Mouse (Mus musculus) liver, postnatal 0 days (tissue): ENCODE data around the gene 2610507B11Rik. TPM values are rescaled to one million over a fixed set of nuclear protein-coding genes. Genes with fewer than 3 reads are reported as not detected.

Experiments used
- ATAC-seq: fragments of 200-750 bp; cut with Nextera tagmentation; 2 replicates; pipeline ENCODE4 v1.8.0; 2017; ENCODE audit warnings: mild to moderate bottlenecking, moderate library complexity
- DNase-seq: peaks from one replicate; pipeline ENCODE4 v3.0.0-alpha.2; 2016
- H3K27ac ChIP-seq: fragments of 300-500 bp; sonication (generic); 2 replicates; pipeline ENCODE4 v1.5.1; 2014; ENCODE audit warnings: antibody characterized with exemption, moderate library complexity, mild to moderate bottlenecking, low read depth
- H3K27me3 ChIP-seq: fragments of 300-500 bp; sonication (generic); 2 replicates; pipeline ENCODE4 v1.6.1; 2014; ENCODE audit warnings: low read length, control low read depth, mixed read lengths; ENCODE audit not compliant: insufficient read depth
- H3K36me3 ChIP-seq: fragments of 300-500 bp; sonication (generic); replicated peaks from 2 replicates; pipeline ENCODE4 v1.6.1; 2014; ENCODE audit warnings: mild to moderate bottlenecking, control low read depth, low read length, moderate library complexity, mixed read lengths; ENCODE audit not compliant: insufficient read depth
- H3K4me1 ChIP-seq: fragments of 300-500 bp; sonication (generic); 2 replicates; pipeline ENCODE4 v1.6.1; 2014; ENCODE audit warnings: antibody characterized with exemption, mild to moderate bottlenecking, control low read depth; ENCODE audit not compliant: insufficient read depth
- H3K4me2 ChIP-seq: fragments of 300-500 bp; sonication (generic); 2 replicates; pipeline ENCODE4 v1.6.1; 2014; ENCODE audit warnings: low read depth, mild to moderate bottlenecking, low read length, moderate library complexity, mixed read lengths
- H3K4me3 ChIP-seq: fragments of 300-500 bp; sonication (generic); 2 replicates; pipeline ENCODE4 v1.5.1; 2014; ENCODE audit warnings: low read depth, low read length
- H3K9ac ChIP-seq: fragments of 300-500 bp; sonication (generic); replicated peaks from 2 replicates; pipeline ENCODE4 v1.6.1; 2014; ENCODE audit warnings: mild to moderate bottlenecking, moderate library complexity
- H3K9me3 ChIP-seq: fragments of 300-500 bp; sonication (generic); 2 replicates; pipeline ENCODE4 v1.6.1; 2016; ENCODE audit warnings: mild to moderate bottlenecking, control low read depth, low read length, mixed read lengths
- CTCF ChIP-seq: sonication (generic); IDR thresholded peaks from 2 replicates; pipeline ENCODE4 v1.5.1; 2016; ENCODE audit warnings: antibody characterized with exemption, low read depth
- EP300 ChIP-seq: IDR thresholded peaks from 2 replicates; pipeline ENCODE4 v1.6.1; 2016; ENCODE audit warnings: antibody characterized with exemption, low read depth, mild to moderate bottlenecking
- WGBS: fragments of 180-500 bp; shearing (Covaris S2); extraction: QIAGEN DNeasy Blood & Tissue Kit; methylation state at CpG from one replicate; pipeline ENCODE4 v1.1.7; 2014; ENCODE audit not compliant: insufficient replicate concordance; 5-methylcytosine and 5-hydroxymethylcytosine counted together
- polyA plus RNA-seq: library from polyadenylated mRNA; unstranded; fragments of >200 nt; fragmentation: Nextera tagmentation; extraction: Ambion mirVana; gene quantifications from 2 replicates; pipeline ENCODE4 v1.2.1, GENCODE M21; 2015

The 2610507B11Rik gene
- polyA plus RNA-seq, 1 experiment from 2014 or later = 32.7 TPM

- Histone ChIP-seq H3K9ac (peak within 1 kb of the TSS; percentile 88), H3K4me2 (peak within 1 kb of the TSS; percentile 96), H3K4me1 (peaks cover 10% of the 10 kb centered on the region), H3K27me3 (no peaks in the 10 kb centered on the region), H3K27ac (peak within 1 kb of the TSS; percentile 85), H3K36me3 (peaks cover 3% of the 10 kb centered on the region; the same call in 1 of the 2 replicates), H3K9me3 (no peaks in the 10 kb centered on the region), H3K4me3 (peak within 1 kb of the TSS; percentile 87)
- ATAC-seq (peak; percentile 98), DNase-seq (peak; percentile 98)
- TF ChIP-seq EP300 (no peak), CTCF (peak; percentile 25)
- WGBS = 9% methylated on average over 37 of the region's 37 CpGs
These were observed 66.3 kb downstream of the 2610507B11Rik start, which contains the start of gene Pigs for GRCm38 (mm10) chr11:78327634-78328511. Gene Pigs, plus strand, starts transcription at chr11:78328415.

- peak overlapping the region; percentile 87 for H3K4me3 ChIP-seq
- TF ChIP-seq EP300 = no peak
- TF ChIP-seq CTCF = no peak
- 1% methylated on average over 38 of the region's 41 CpGs for WGBS
- no peaks in the 10 kb centered on the region for H3K9me3 ChIP-seq
- peaks cover 3% of the 10 kb centered on the region; the same call in 1 of the 2 replicates for H3K36me3 ChIP-seq
- no peaks in the 10 kb centered on the region for H3K27me3 ChIP-seq
- peak overlapping the region; percentile 88 for H3K9ac ChIP-seq
- peaks cover 10% of the 10 kb centered on the region for H3K4me1 ChIP-seq
- H3K27ac ChIP-seq = peak overlapping the region; percentile 44
- ATAC-seq (peak; percentile 62), DNase-seq (no peak)
- peak overlapping the region; percentile 96 for H3K4me2 ChIP-seq
These were observed 67.0 kb downstream of the 2610507B11Rik start for GRCm38 (mm10) chr11:78328512-78329056.

GRCm38 (mm10) chr11:78332676-78333075 is 71.1 kb downstream of the 2610507B11Rik start:
- Histone ChIP-seq H3K4me3 (no peak overlapping the region), H3K9ac (no peak overlapping the region), H3K27me3 (no peaks in the 10 kb centered on the region), H3K4me2 (no peak overlapping the region), H3K36me3 (peaks cover 7% of the 10 kb centered on the region), H3K4me1 (peaks cover 10% of the 10 kb centered on the region), H3K27ac (no peak overlapping the region), H3K9me3 (no peaks in the 10 kb centered on the region)
- TF ChIP-seq EP300 (no peak), CTCF (no peak)
- 94% methylated on average over 12 of the region's 12 CpGs for WGBS
- ATAC-seq (no peak), DNase-seq (no peak)

GRCm38 (mm10) chr11:78333992-78334391 is 72.4 kb downstream of the 2610507B11Rik start:
- Histone ChIP-seq H3K4me2 (no peak overlapping the region), H3K36me3 (peaks cover 11% of the 10 kb centered on the region), H3K4me3 (no peak overlapping the region), H3K4me1 (peaks cover 6% of the 10 kb centered on the region), H3K27me3 (no peaks in the 10 kb centered on the region), H3K27ac (no peak overlapping the region), H3K9me3 (no peaks in the 10 kb centered on the region), H3K9ac (no peak overlapping the region)
- ATAC-seq = no peak
- DNase-seq = no peak
- 85% methylated on average over 5 of the region's 5 CpGs for WGBS
- TF ChIP-seq EP300 = no peak
- TF ChIP-seq CTCF = no peak

- DNase-seq = no peak
- H3K36me3 ChIP-seq = peaks cover 25% of the 10 kb centered on the region
These were observed 75.5 kb downstream of the 2610507B11Rik start for GRCm38 (mm10) chr11:78337040-78337439.

More at GRCm38 (mm10) chr11:78337040-78337439, 75.5 kb downstream of the 2610507B11Rik start:
- H3K9ac ChIP-seq = no peak overlapping the region
- ATAC-seq = no peak
- WGBS = 88% methylated on average over 8 of the region's 8 CpGs
- no peaks in the 10 kb centered on the region for H3K27me3 ChIP-seq
- no peaks in the 10 kb centered on the region for H3K9me3 ChIP-seq
- no peak overlapping the region for H3K4me3 ChIP-seq
- H3K4me1 ChIP-seq = no peaks in the 10 kb centered on the region
- H3K27ac ChIP-seq = no peak overlapping the region
- TF ChIP-seq CTCF (no peak), EP300 (no peak)
- H3K4me2 ChIP-seq = no peak overlapping the region

Other genes starting within 250 kb of the 2610507B11Rik start
- 9.2 and 10.6 TPM in 2 replicates for gene Dhrs13, start 229.5 kb upstream of the 2610507B11Rik start, polyA plus RNA-seq
- 23.1 and 25.9 TPM in 2 replicates for gene Flot2, start 223.8 kb upstream of the 2610507B11Rik start, polyA plus RNA-seq
- gene Eral1, start 181.4 kb upstream of the 2610507B11Rik start, polyA plus RNA-seq = 9.3 and 10.6 TPM in 2 replicates
- 5.9 and 7.5 TPM in 2 replicates for gene Fam222b, start 167.1 kb upstream of the 2610507B11Rik start, polyA plus RNA-seq
- 15.3 and 18.9 TPM in 2 replicates for gene Traf4, start 96.2 kb upstream of the 2610507B11Rik start, polyA plus RNA-seq
- gene Nek8, start 85.1 kb upstream of the 2610507B11Rik start, polyA plus RNA-seq = 4.9 and 5.4 TPM in 2 replicates
- gene Tlcd1, start 85.0 kb upstream of the 2610507B11Rik start, polyA plus RNA-seq = 38.2 and 40.3 TPM in 2 replicates
- 732 and 758 TPM in 2 replicates for gene Rpl23a, start 78.2 kb upstream of the 2610507B11Rik start, polyA plus RNA-seq
- gene Rab34, start 73.3 kb upstream of the 2610507B11Rik start, polyA plus RNA-seq = 26.6 and 28.9 TPM in 2 replicates
- 0.84 and 1.00 TPM in 2 replicates for gene Proca1, start 68.4 kb upstream of the 2610507B11Rik start, polyA plus RNA-seq
- 35.3 and 35.8 TPM in 2 replicates for gene Sdf2, start 16.0 kb upstream of the 2610507B11Rik start, polyA plus RNA-seq
- 4.7 and 5.5 TPM in 2 replicates for gene Supt6, start 15.8 kb upstream of the 2610507B11Rik start, polyA plus RNA-seq
- 0.07 TPM in 1 of 2 replicates, not detected in the other for gene BC030499, start 29.1 kb downstream of the 2610507B11Rik start, polyA plus RNA-seq
- 9.8 and 11.4 TPM in 2 replicates for gene Spag5, start 39.8 kb downstream of the 2610507B11Rik start, polyA plus RNA-seq
- 12.1 and 15.4 TPM in 2 replicates for gene Aldoc, start 61.2 kb downstream of the 2610507B11Rik start, polyA plus RNA-seq
- gene Pigs, start 66.7 kb downstream of the 2610507B11Rik start, polyA plus RNA-seq = 33.1 and 34.6 TPM in 2 replicates
- 63.7 and 77.0 TPM in 2 replicates for gene Unc119, start 81.7 kb downstream of the 2610507B11Rik start, polyA plus RNA-seq
- not detected in 2 replicates for gene Foxn1, start 124.8 kb downstream of the 2610507B11Rik start, polyA plus RNA-seq
- gene Slc13a2, start 160.5 kb downstream of the 2610507B11Rik start, polyA plus RNA-seq = 0.07 and 0.08 TPM in 2 replicates
- 20.5 and 22.3 TPM in 2 replicates for gene Slc46a1, start 203.9 kb downstream of the 2610507B11Rik start, polyA plus RNA-seq
- gene Sarm1, start 236.0 kb downstream of the 2610507B11Rik start, polyA plus RNA-seq = 0.14 and 0.21 TPM in 2 replicates
- gene Vtn, start 237.3 kb downstream of the 2610507B11Rik start, polyA plus RNA-seq = 2,013 and 2,040 TPM in 2 replicates
- 0.11 and 0.16 TPM in 2 replicates for gene Sebox, start 241.7 kb downstream of the 2610507B11Rik start, polyA plus RNA-seq